Mouse (Mus musculus) gastrocnemius, adult 2 months (tissue): ENCODE measurements around the gene Clstn2. TPM values are rescaled to one million over a fixed set of nuclear protein-coding genes. Genes with fewer than 3 reads are reported as not detected.

Source experiments
- DNase-seq: peaks from one replicate; pipeline ENCODE4 v3.0.0; 2022
- H3K27ac ChIP-seq: fragments of 200-600 bp; 2 replicates; pipeline ENCODE4 v1.8.1; 2022; ENCODE audit warnings: mild to moderate bottlenecking
- H3K4me3 ChIP-seq: fragments of 200-600 bp; 2 replicates; pipeline ENCODE4 v1.8.1; 2022; ENCODE audit warnings: mild to moderate bottlenecking, moderate library complexity
- CTCF ChIP-seq: fragments of 200-600 bp; IDR thresholded peaks from 2 replicates; pipeline ENCODE4 v1.8.1; 2022; ENCODE audit warnings: antibody characterized with exemption, mild to moderate bottlenecking, moderate library complexity
- intact Hi-C: fragments of 180-260 bp; cut with DNase I; formaldehyde crosslinking; loops from one replicate; pipeline ENCODE4 v1.15.1; 2025
- total RNA-seq, 2 experiments: library from RNA; stranded (reverse); gene quantifications; 2 replicates each; pipeline ENCODE4 v1.2.3; 2021

The Clstn2 gene
- total RNA-seq, 2 experiments from 2014 or later, result 0.74 to 1.2 TPM

DNA sequence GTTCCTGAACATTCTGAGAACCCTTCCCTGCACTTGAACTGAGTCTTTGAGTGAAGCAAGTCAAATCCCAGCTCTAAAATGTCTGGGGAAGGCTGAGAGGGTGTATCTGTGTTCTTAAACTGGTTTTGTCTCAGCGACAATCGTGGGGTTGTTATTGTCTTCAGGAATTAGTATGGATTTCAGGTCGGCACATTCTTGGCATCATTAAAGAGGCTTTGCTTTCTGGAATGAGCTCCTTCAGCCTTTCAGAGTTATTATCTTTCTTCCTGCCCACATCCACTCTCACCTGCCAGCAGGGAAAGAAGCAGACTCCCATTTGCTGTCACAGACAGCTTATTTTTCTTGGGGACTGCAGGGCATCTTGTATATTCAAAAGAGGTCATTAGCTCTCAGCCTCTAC, 398.1 kb downstream of the Clstn2 start:
- no peak for TF ChIP-seq CTCF
- intact Hi-C loops, result no loop called here
- no peak overlapping the region for H3K27ac ChIP-seq
- no peak for DNase-seq
- H3K4me3 ChIP-seq, result no peak overlapping the region

DNA sequence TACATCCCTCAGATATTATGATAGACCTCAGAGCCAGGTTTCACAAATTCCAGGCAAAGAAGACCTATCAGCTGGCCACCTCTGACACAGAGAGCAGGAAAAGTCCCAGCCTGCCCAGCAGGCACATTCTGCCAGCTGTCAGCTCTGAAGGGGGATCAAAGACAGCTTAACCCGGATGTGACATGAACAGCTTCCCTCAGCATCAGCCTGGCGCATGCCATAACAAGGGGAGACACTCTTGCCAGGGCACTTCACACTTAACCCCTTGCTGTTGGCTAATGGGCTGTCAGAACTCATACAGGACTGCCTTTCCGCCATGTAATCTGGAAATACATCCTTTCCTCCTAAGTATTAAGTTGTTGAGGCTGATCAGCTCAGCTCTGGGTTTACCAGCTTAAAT, 403.8 kb downstream of the Clstn2 start:
- Histone ChIP-seq H3K4me3 (no peak overlapping the region), H3K27ac (no peak overlapping the region)
- DNase-seq, result no peak
- intact Hi-C loops, result no loop called here
- no peak for TF ChIP-seq CTCF

- intact Hi-C loops, result no loop called here
- no peak overlapping the region for H3K4me3 ChIP-seq
- DNase-seq, result no peak
- TF ChIP-seq CTCF, result no peak
- H3K27ac ChIP-seq, result no peak overlapping the region
Observed at GRCm38 (mm10) chr9:97628361-97628908, 404.5 kb downstream of the Clstn2 start.

GRCm38 (mm10) chr9:97627916-97628315, 405.1 kb downstream of the Clstn2 start:
- H3K4me3 ChIP-seq, result no peak overlapping the region
- no peak overlapping the region for H3K27ac ChIP-seq
- no peak for TF ChIP-seq CTCF
- intact Hi-C loops, result no loop called here
- no peak for DNase-seq

DNA sequence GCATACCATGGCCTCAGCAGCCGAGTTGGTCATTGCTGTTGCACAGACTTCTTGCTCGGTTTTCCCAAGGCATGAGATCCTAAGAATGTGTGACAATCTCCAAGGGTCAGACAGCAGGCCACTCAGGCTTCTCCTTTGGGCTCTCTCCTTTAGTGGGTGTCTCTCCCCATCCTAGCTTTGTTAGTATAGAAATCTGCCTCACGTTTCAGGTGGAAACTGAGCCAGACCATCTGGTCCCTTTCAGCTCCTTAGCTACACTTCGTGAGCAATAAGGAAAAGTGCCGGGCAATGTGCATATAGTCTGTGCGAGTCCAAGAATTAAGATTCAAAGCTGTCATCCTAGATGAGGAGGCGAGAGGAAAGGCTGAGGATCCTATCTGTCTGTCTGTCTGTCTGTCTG, 422.4 kb downstream of the Clstn2 start:
- no peak for DNase-seq
- no peak for TF ChIP-seq CTCF
- intact Hi-C loops, result no loop called here
- Histone ChIP-seq H3K4me3 (no peak overlapping the region), H3K27ac (no peak overlapping the region)

DNA sequence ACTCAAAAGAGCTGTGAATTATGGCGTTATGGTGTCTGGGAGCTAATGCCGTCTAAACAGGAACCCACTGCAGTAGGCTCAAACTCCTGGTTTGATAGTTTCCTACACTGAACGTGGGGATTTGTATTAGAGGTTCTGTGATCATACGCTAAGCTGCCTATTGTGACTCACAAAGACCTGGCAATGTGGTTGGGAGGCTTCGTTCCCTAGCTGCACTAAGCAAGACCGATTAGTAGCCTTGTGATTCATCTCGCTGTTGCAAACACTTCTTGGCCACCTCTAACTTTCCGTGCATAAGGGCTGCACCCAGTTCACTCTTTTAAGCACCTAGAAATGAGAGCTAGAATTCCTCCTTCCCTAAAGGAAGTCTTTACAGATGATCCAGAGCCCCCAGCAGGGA, 429.3 kb downstream of the Clstn2 start:
- intact Hi-C loops, result no loop called here
- TF ChIP-seq CTCF, result no peak
- H3K4me3 ChIP-seq, result no peak overlapping the region
- H3K27ac ChIP-seq, result no peak overlapping the region
- no peak for DNase-seq

DNA sequence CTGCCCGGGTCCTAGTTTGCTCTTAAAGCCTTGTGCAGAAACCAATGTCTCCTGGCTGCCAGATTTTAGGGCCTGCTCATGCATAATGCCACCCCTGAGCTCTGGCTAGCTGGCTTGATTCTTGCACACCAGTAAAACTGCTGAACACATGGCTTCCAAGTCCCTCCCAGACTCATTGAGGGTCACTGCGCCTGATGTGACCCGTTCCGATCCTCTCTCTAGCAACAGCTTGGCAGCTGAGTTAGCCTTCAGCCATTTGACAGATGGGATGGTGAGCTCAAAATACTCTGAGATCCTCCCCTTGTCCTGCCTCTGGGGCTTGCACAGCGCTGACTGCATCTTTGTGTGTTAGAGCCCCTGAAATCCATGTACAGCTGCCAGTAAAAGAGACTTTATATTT, 430.5 kb downstream of the Clstn2 start:
- Histone ChIP-seq H3K27ac (no peak overlapping the region), H3K4me3 (no peak overlapping the region)
- no peak for DNase-seq
- TF ChIP-seq CTCF, result no peak
- intact Hi-C loops, result no loop called here

DNA sequence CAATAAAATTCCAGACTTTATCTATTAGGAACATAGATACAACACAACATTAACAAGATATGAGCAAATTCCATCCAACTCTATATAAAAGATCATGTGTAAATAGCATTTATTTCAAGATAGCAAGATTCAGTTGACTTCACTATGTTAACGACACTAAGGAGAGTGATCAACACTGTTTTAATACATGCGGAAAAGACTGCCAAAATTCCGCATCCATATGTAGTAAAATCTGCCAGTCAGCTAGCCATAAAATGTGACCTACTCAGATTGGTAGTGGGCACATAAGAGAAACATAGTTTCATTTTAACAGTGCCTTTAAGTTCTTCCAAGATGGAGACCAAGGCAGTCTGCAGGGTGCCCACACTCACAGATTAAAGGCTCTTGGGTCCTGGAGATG, 434.0 kb downstream of the Clstn2 start:
- no peak for TF ChIP-seq CTCF
- Histone ChIP-seq H3K4me3 (no peak overlapping the region), H3K27ac (no peak overlapping the region)
- no peak for DNase-seq
- intact Hi-C loops, result no loop called here

- no peak for DNase-seq
- intact Hi-C loops, result no loop called here
Observed at GRCm38 (mm10) chr9:97590712-97591111, 442.3 kb downstream of the Clstn2 start.

GRCm38 (mm10) chr9:97570881-97571280, 462.1 kb downstream of the Clstn2 start:
- DNase-seq, result peak; percentile 23
- intact Hi-C loops, result no loop called here
- Histone ChIP-seq H3K27ac (no peak overlapping the region), H3K4me3 (no peak overlapping the region)
- TF ChIP-seq CTCF, result no peak

More at GRCm38 (mm10) chr9:97590712-97591111, 442.3 kb downstream of the Clstn2 start:
- Histone ChIP-seq H3K27ac (no peak overlapping the region), H3K4me3 (no peak overlapping the region)
- no peak for TF ChIP-seq CTCF

GRCm38 (mm10) chr9:97563121-97563520, 469.9 kb downstream of the Clstn2 start:
- no peak for DNase-seq
- intact Hi-C loops, result no loop called here
- TF ChIP-seq CTCF, result no peak
- no peak overlapping the region for H3K27ac ChIP-seq
- no peak overlapping the region for H3K4me3 ChIP-seq

- no peak for TF ChIP-seq CTCF
- H3K4me3 ChIP-seq, result no peak overlapping the region
- intact Hi-C loops, result no loop called here
- no peak for DNase-seq
- no peak overlapping the region for H3K27ac ChIP-seq
Observed at GRCm38 (mm10) chr9:97544359-97544758, 488.6 kb downstream of the Clstn2 start.

DNA sequence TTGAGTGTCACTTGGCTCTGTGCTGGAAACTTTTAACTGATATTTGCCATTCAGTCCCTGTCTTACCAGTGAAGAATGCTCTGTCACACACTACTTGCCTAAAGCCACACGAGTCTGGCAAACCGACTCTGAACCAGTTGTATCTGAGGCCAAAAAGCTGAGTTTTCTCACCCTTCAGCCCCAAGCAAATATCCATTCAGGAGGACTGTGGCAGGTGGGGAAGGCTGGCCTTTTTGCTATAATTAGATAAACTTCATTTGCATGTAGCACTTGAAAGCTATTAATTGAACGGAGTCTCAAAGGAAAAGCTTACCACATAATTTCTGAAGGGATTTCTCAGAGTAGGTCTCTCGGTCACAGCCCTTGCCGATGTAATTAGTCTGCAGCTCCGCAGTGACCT, 491.6 kb downstream of the Clstn2 start:
- no peak for TF ChIP-seq CTCF
- intact Hi-C loops, result no loop called here

DNA sequence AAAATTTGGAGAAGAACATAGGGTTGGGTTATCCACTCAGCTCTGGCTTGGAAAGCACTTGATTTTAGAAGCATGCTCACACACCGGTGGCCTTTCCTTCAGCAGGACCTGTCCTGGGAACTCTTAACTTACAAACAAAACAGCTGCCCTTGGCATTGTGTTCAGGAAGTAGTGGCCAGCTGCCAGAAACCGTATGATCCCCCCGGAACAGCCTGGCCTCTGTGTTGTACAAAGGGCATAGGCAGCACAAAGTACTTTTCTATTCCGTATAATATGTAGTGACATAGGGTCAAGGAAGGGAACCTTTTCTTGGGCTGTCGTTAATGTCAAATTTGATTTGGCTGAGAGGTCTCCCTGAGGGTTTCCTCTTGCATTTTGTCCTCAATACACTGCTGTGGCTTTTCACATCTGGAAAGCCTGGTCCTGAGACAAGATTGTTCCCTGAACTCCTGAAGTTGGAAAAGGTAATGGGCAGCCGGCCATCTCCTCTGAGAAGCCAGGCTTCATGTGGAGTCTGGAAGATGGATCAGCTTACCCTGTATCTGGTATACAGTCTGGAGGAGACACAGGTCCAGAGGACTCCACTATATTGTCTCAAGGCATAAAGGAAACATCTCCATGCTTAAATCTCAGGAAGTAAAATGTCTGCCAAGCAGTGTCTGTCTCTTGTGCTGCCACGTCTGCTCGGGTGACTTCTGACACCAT, 494.8 kb downstream of the Clstn2 start:
- intact Hi-C loops, result no loop called here
- DNase-seq, result peak; percentile 37

More for the DNA sequence above, 491.6 kb downstream of the Clstn2 start:
- DNase-seq, result no peak
- H3K27ac ChIP-seq, result no peak overlapping the region
- no peak overlapping the region for H3K4me3 ChIP-seq

More for the DNA sequence above, 494.8 kb downstream of the Clstn2 start:
- no peak for TF ChIP-seq CTCF
- H3K27ac ChIP-seq, result no peak overlapping the region
- no peak overlapping the region for H3K4me3 ChIP-seq
